Mouse (Mus musculus): ENCODE data around the gene Wnt3a. TPM values are rescaled to one million over a fixed set of nuclear protein-coding genes. Genes with fewer than 3 reads are reported as not detected.

The Wnt3a gene
- total RNA-seq, 2 experiments from 2014 or later = 0.10 TPM; not detected in 1

Small RNAs within 50 kb of the gene (microRNA-seq; reads per million reads assigned to microRNA genes)
- 0 reads per million in 2 experiments for gene Gm24756

Other genes starting within 250 kb of the Wnt3a start
- 1 to 10 TPM; 1.5 to 2.2 TPM for gene Obscn, start 154.3 kb downstream of the Wnt3a start, total RNA-seq (2021)
- gene Iba57, start 127.0 kb downstream of the Wnt3a start, total RNA-seq (2021) = 1 to 10 TPM; 7.8 to 9.4 TPM
- 10 to 100 TPM; 20.7 to 23.4 TPM for gene Gjc2, start 107.5 kb downstream of the Wnt3a start, total RNA-seq (2021)
- 100 to 1,000 TPM; 138 to 146 TPM for gene Guk1, start 98.5 kb downstream of the Wnt3a start, total RNA-seq (2021)
- gene Mrpl55, start 88.3 kb downstream of the Wnt3a start, total RNA-seq (2021) = 10 to 100 TPM; 35.7 to 40.0 TPM
- gene 2310033P09Rik, start 82.4 kb downstream of the Wnt3a start, total RNA-seq (2021) = 10 to 100 TPM; 22.5 to 24.3 TPM
- gene Arf1, start 62.5 kb downstream of the Wnt3a start, total RNA-seq (2021) = 100 to 1,000 TPM; 521 to 565 TPM
- 1 to 10 TPM; 3.6 to 6.6 TPM for gene Wnt9a, start 16.2 kb upstream of the Wnt3a start, total RNA-seq (2021)
- not detected for gene Prss38, start 84.9 kb upstream of the Wnt3a start, total RNA-seq (2021)
- 10 to 100 TPM; 25.3 to 27.0 TPM for gene Jmjd4, start 159.3 kb upstream of the Wnt3a start, total RNA-seq (2021)
- gene Snap47, start 160.4 kb upstream of the Wnt3a start, total RNA-seq (2021) = 100 to 1,000 TPM; 345 to 382 TPM
- 1 to 10 TPM; 3.7 to 4.2 TPM for gene Zfp867, start 181.7 kb upstream of the Wnt3a start, total RNA-seq (2021)
- 1 to 10 TPM; 7.9 to 9.1 TPM for gene Zkscan17, start 236.0 kb upstream of the Wnt3a start, total RNA-seq (2021)